Mouse (Mus musculus): ENCODE data around the gene Smox. TPM values are rescaled to one million over a fixed set of nuclear protein-coding genes. Genes with fewer than 3 reads are reported as not detected.

Gene Smox
- polyA plus RNA-seq, 1 experiment, result 22.2 TPM

- no peaks in the 10 kb centered on the region for H3K36me3 ChIP-seq (ENCODE audit: control insufficient read depth, insufficient read depth, low read length)
- no peaks in the 10 kb centered on the region; the same call in 1 of the 2 replicates for H3K4me1 ChIP-seq (ENCODE audit: control insufficient read depth, insufficient read depth, low read length)
- H3K27ac ChIP-seq (ENCODE audit: control insufficient read depth, insufficient read depth, low read depth, low read length), result no peak overlapping the region
- no peak for TF ChIP-seq POLR2A (IDR thresholded peaks at IDR 0.05; ENCODE audit: control insufficient read depth, low read depth, low read length)
- TF ChIP-seq CTCF (IDR thresholded peaks at IDR 0.05; ENCODE audit: control insufficient read depth, insufficient read depth, insufficient replicate concordance, low read depth, low read length), result no peak
- H3K4me3 ChIP-seq (ENCODE audit: control insufficient read depth, low read depth, low read length), result no peak overlapping the region
- no peaks in the 10 kb centered on the region for H3K27me3 ChIP-seq (ENCODE audit: control insufficient read depth, insufficient read depth, low read length)
Observed at GRCm38 (mm10) chr2:131484182-131484581, 7.1 kb upstream of the Smox start.

- Histone ChIP-seq H3K36me3 (ENCODE audit: control insufficient read depth, insufficient read depth, low read length) (no peaks in the 10 kb centered on the region), H3K27me3 (ENCODE audit: control insufficient read depth, insufficient read depth, low read length) (no peaks in the 10 kb centered on the region), H3K4me3 (ENCODE audit: control insufficient read depth, low read depth, low read length) (no peak overlapping the region), H3K4me1 (ENCODE audit: control insufficient read depth, insufficient read depth, low read length) (no peaks in the 10 kb centered on the region; the same call in 1 of the 2 replicates), H3K27ac (ENCODE audit: control insufficient read depth, insufficient read depth, low read depth, low read length) (no peak overlapping the region)
- TF ChIP-seq POLR2A (IDR thresholded peaks at IDR 0.05; ENCODE audit: control insufficient read depth, low read depth, low read length) (no peak), CTCF (IDR thresholded peaks at IDR 0.05; ENCODE audit: control insufficient read depth, insufficient read depth, insufficient replicate concordance, low read depth, low read length) (no peak)
Observed at GRCm38 (mm10) chr2:131485126-131485525, 6.2 kb upstream of the Smox start.

GRCm38 (mm10) chr2:131486046-131486445, 5.2 kb upstream of the Smox start:
- Histone ChIP-seq H3K4me3 (ENCODE audit: control insufficient read depth, low read depth, low read length) (no peak overlapping the region), H3K4me1 (ENCODE audit: control insufficient read depth, insufficient read depth, low read length) (peaks cover 4% of the 10 kb centered on the region), H3K27me3 (ENCODE audit: control insufficient read depth, insufficient read depth, low read length) (no peaks in the 10 kb centered on the region), H3K27ac (ENCODE audit: control insufficient read depth, insufficient read depth, low read depth, low read length) (no peak overlapping the region), H3K36me3 (ENCODE audit: control insufficient read depth, insufficient read depth, low read length) (no peaks in the 10 kb centered on the region)
- TF ChIP-seq POLR2A (IDR thresholded peaks at IDR 0.05; ENCODE audit: control insufficient read depth, low read depth, low read length), result no peak
- TF ChIP-seq CTCF (IDR thresholded peaks at IDR 0.05; ENCODE audit: control insufficient read depth, insufficient read depth, insufficient replicate concordance, low read depth, low read length), result no peak

GRCm38 (mm10) chr2:131487337-131487736, 4.0 kb upstream of the Smox start:
- H3K36me3 ChIP-seq (ENCODE audit: control insufficient read depth, insufficient read depth, low read length), result no peaks in the 10 kb centered on the region
- H3K27ac ChIP-seq (ENCODE audit: control insufficient read depth, insufficient read depth, low read depth, low read length), result no peak overlapping the region
- H3K4me1 ChIP-seq (ENCODE audit: control insufficient read depth, insufficient read depth, low read length), result peaks cover 5% of the 10 kb centered on the region
- 0 out of 2 replicates have a peak, but pooled peaks cover 3% of the 10 kb centered on the region for H3K27me3 ChIP-seq (ENCODE audit: control insufficient read depth, insufficient read depth, low read length)
- H3K4me3 ChIP-seq (ENCODE audit: control insufficient read depth, low read depth, low read length), result no peak overlapping the region
- TF ChIP-seq CTCF (IDR thresholded peaks at IDR 0.05; ENCODE audit: control insufficient read depth, insufficient read depth, insufficient replicate concordance, low read depth, low read length) (no peak), POLR2A (IDR thresholded peaks at IDR 0.05; ENCODE audit: control insufficient read depth, low read depth, low read length) (no peak)

- Histone ChIP-seq H3K4me3 (ENCODE audit: control insufficient read depth, low read depth, low read length) (no peak overlapping the region), H3K36me3 (ENCODE audit: control insufficient read depth, insufficient read depth, low read length) (no peaks in the 10 kb centered on the region), H3K4me1 (ENCODE audit: control insufficient read depth, insufficient read depth, low read length) (peaks cover 6% of the 10 kb centered on the region), H3K27me3 (ENCODE audit: control insufficient read depth, insufficient read depth, low read length) (0 out of 2 replicates have a peak, but pooled peaks cover 3% of the 10 kb centered on the region), H3K27ac (ENCODE audit: control insufficient read depth, insufficient read depth, low read depth, low read length) (no peak overlapping the region)
- no peak for TF ChIP-seq POLR2A (IDR thresholded peaks at IDR 0.05; ENCODE audit: control insufficient read depth, low read depth, low read length)
- TF ChIP-seq CTCF (IDR thresholded peaks at IDR 0.05; ENCODE audit: control insufficient read depth, insufficient read depth, insufficient replicate concordance, low read depth, low read length), result no peak
Observed at GRCm38 (mm10) chr2:131488261-131488660, 3.0 kb upstream of the Smox start.

- Histone ChIP-seq H3K36me3 (ENCODE audit: control insufficient read depth, insufficient read depth, low read length) (no peaks in the 10 kb centered on the region), H3K4me1 (ENCODE audit: control insufficient read depth, insufficient read depth, low read length) (peaks cover 6% of the 10 kb centered on the region), H3K27ac (ENCODE audit: control insufficient read depth, insufficient read depth, low read depth, low read length) (no peak overlapping the region), H3K27me3 (ENCODE audit: control insufficient read depth, insufficient read depth, low read length) (0 out of 2 replicates have a peak, but pooled peaks cover 3% of the 10 kb centered on the region), H3K4me3 (ENCODE audit: control insufficient read depth, low read depth, low read length) (no peak overlapping the region)
- TF ChIP-seq POLR2A (IDR thresholded peaks at IDR 0.05; ENCODE audit: control insufficient read depth, low read depth, low read length) (no peak), CTCF (IDR thresholded peaks at IDR 0.05; ENCODE audit: control insufficient read depth, insufficient read depth, insufficient replicate concordance, low read depth, low read length) (no peak; the same call in 1 of the 2 replicates)
Observed at GRCm38 (mm10) chr2:131488870-131489269, 2.4 kb upstream of the Smox start.

- Histone ChIP-seq H3K27ac (ENCODE audit: control insufficient read depth, insufficient read depth, low read depth, low read length) (no peak overlapping the region), H3K36me3 (ENCODE audit: control insufficient read depth, insufficient read depth, low read length) (no peaks in the 10 kb centered on the region), H3K4me1 (ENCODE audit: control insufficient read depth, insufficient read depth, low read length) (peaks cover 6% of the 10 kb centered on the region), H3K27me3 (ENCODE audit: control insufficient read depth, insufficient read depth, low read length) (0 out of 2 replicates have a peak, but pooled peaks cover 3% of the 10 kb centered on the region), H3K4me3 (ENCODE audit: control insufficient read depth, low read depth, low read length) (no peak overlapping the region)
- TF ChIP-seq POLR2A (IDR thresholded peaks at IDR 0.05; ENCODE audit: control insufficient read depth, low read depth, low read length) (no peak), CTCF (IDR thresholded peaks at IDR 0.05; ENCODE audit: control insufficient read depth, insufficient read depth, insufficient replicate concordance, low read depth, low read length) (no peak)
Observed at GRCm38 (mm10) chr2:131489591-131489990, 1.7 kb upstream of the Smox start.
